Mouse (Mus musculus): ENCODE results near the gene Gm17087. TPM values are rescaled to one million over a fixed set of nuclear protein-coding genes. Genes with fewer than 3 reads are reported as not detected.
A peak's percentile ranks its signal among the peaks of the same experiment; 100 is the strongest.

Gm17087 gene
- polyA plus RNA-seq, 1 experiment from 2014 or later: not detected

- Histone ChIP-seq H3K36me3 (ENCODE audit: control insufficient read depth, insufficient read depth) (no peaks in the 10 kb centered on the region), H3K9ac (ENCODE audit: low read length) (no peak overlapping the region), H3K27ac (ENCODE audit: low read length) (peak overlapping the region; percentile 59), H3K27me3 (ENCODE audit: control insufficient read depth, insufficient read depth, low read length) (no peaks in the 10 kb centered on the region), H3K4me3 (ENCODE audit: low read length) (no peak overlapping the region), H3K4me1 (ENCODE audit: control insufficient read depth, insufficient read depth, low read length) (peaks cover 12% of the 10 kb centered on the region), H3K9me3 (replicated peaks; ENCODE audit: control insufficient read depth, low read length) (no peaks in the 10 kb centered on the region), H3K4me2 (ENCODE audit: low read depth, low read length) (peak overlapping the region; percentile 29)
- 0 out of 2 replicates have a peak, but pooled peaks have one; percentile 49 for ATAC-seq (replicated peaks; ENCODE audit: extremely low read depth, insufficient read depth, low FRiP score)
- WGBS: 25% methylated on average over 8 of the region's 8 CpGs
Measured at GRCm38 (mm10) chr17:8552346-8553035, 14.3 kb downstream of the Gm17087 start.

- no peak overlapping the region for H3K4me3 ChIP-seq (ENCODE audit: low read length)
- H3K4me1 ChIP-seq (ENCODE audit: control insufficient read depth, insufficient read depth, low read length): peaks cover 12% of the 10 kb centered on the region
- no peak overlapping the region for H3K4me2 ChIP-seq (ENCODE audit: low read depth, low read length)
- 74% methylated on average over 3 of the region's 3 CpGs for WGBS
- H3K9me3 ChIP-seq (replicated peaks; ENCODE audit: control insufficient read depth, low read length): no peaks in the 10 kb centered on the region
- H3K27ac ChIP-seq (ENCODE audit: low read length): no peak overlapping the region
- no peaks in the 10 kb centered on the region for H3K27me3 ChIP-seq (ENCODE audit: control insufficient read depth, insufficient read depth, low read length)
- ATAC-seq (replicated peaks; ENCODE audit: extremely low read depth, insufficient read depth, low FRiP score): no peak
- H3K36me3 ChIP-seq (ENCODE audit: control insufficient read depth, insufficient read depth): no peaks in the 10 kb centered on the region
- H3K9ac ChIP-seq (ENCODE audit: low read length): no peak overlapping the region
Measured at GRCm38 (mm10) chr17:8551641-8552040, 15.1 kb downstream of the Gm17087 start.

- no peaks in the 10 kb centered on the region for H3K27me3 ChIP-seq (ENCODE audit: control insufficient read depth, insufficient read depth, low read length)
- 78% methylated on average over 4 of the region's 4 CpGs for WGBS
- no peak for ATAC-seq (replicated peaks; ENCODE audit: extremely low read depth, insufficient read depth, low FRiP score)
Measured at GRCm38 (mm10) chr17:8548733-8549132, 18.0 kb downstream of the Gm17087 start.

GRCm38 (mm10) chr17:8546366-8546765, 20.4 kb downstream of the Gm17087 start:
- no peaks in the 10 kb centered on the region for H3K4me1 ChIP-seq (ENCODE audit: control insufficient read depth, insufficient read depth, low read length)
- ATAC-seq (replicated peaks; ENCODE audit: extremely low read depth, insufficient read depth, low FRiP score): no peak
- H3K36me3 ChIP-seq (ENCODE audit: control insufficient read depth, insufficient read depth): no peaks in the 10 kb centered on the region
- no peak overlapping the region for H3K4me3 ChIP-seq (ENCODE audit: low read length)
- H3K9ac ChIP-seq (ENCODE audit: low read length): no peak overlapping the region
- no peaks in the 10 kb centered on the region for H3K9me3 ChIP-seq (replicated peaks; ENCODE audit: control insufficient read depth, low read length)
- 79% methylated on average over 9 of the region's 9 CpGs for WGBS
- H3K27ac ChIP-seq (ENCODE audit: low read length): no peak overlapping the region
- no peaks in the 10 kb centered on the region for H3K27me3 ChIP-seq (ENCODE audit: control insufficient read depth, insufficient read depth, low read length)
- H3K4me2 ChIP-seq (ENCODE audit: low read depth, low read length): no peak overlapping the region

More at GRCm38 (mm10) chr17:8548733-8549132, 18.0 kb downstream of the Gm17087 start:
- Histone ChIP-seq H3K4me1 (ENCODE audit: control insufficient read depth, insufficient read depth, low read length) (peaks cover 10% of the 10 kb centered on the region), H3K4me2 (ENCODE audit: low read depth, low read length) (no peak overlapping the region), H3K36me3 (ENCODE audit: control insufficient read depth, insufficient read depth) (no peaks in the 10 kb centered on the region), H3K9me3 (replicated peaks; ENCODE audit: control insufficient read depth, low read length) (no peaks in the 10 kb centered on the region), H3K27ac (ENCODE audit: low read length) (no peak overlapping the region), H3K9ac (ENCODE audit: low read length) (no peak overlapping the region), H3K4me3 (ENCODE audit: low read length) (no peak overlapping the region)

GRCm38 (mm10) chr17:8541974-8542538, 24.7 kb downstream of the Gm17087 start:
- 72% methylated on average over 14 of the region's 14 CpGs for WGBS
- no peak overlapping the region for H3K9ac ChIP-seq (ENCODE audit: low read length)
- no peaks in the 10 kb centered on the region for H3K4me1 ChIP-seq (ENCODE audit: control insufficient read depth, insufficient read depth, low read length)
- H3K4me2 ChIP-seq (ENCODE audit: low read depth, low read length): no peak overlapping the region
- H3K36me3 ChIP-seq (ENCODE audit: control insufficient read depth, insufficient read depth): no peaks in the 10 kb centered on the region
- ATAC-seq (replicated peaks; ENCODE audit: extremely low read depth, insufficient read depth, low FRiP score): no peak
- H3K9me3 ChIP-seq (replicated peaks; ENCODE audit: control insufficient read depth, low read length): no peaks in the 10 kb centered on the region
- no peaks in the 10 kb centered on the region for H3K27me3 ChIP-seq (ENCODE audit: control insufficient read depth, insufficient read depth, low read length)
- no peak overlapping the region for H3K4me3 ChIP-seq (ENCODE audit: low read length)
- H3K27ac ChIP-seq (ENCODE audit: low read length): no peak overlapping the region

GRCm38 (mm10) chr17:8538102-8538501, 28.6 kb downstream of the Gm17087 start:
- Histone ChIP-seq H3K27me3 (ENCODE audit: control insufficient read depth, insufficient read depth, low read length) (no peaks in the 10 kb centered on the region), H3K27ac (ENCODE audit: low read length) (no peak overlapping the region), H3K4me3 (ENCODE audit: low read length) (no peak overlapping the region), H3K4me1 (ENCODE audit: control insufficient read depth, insufficient read depth, low read length) (no peaks in the 10 kb centered on the region), H3K9me3 (replicated peaks; ENCODE audit: control insufficient read depth, low read length) (no peaks in the 10 kb centered on the region), H3K4me2 (ENCODE audit: low read depth, low read length) (no peak overlapping the region), H3K9ac (ENCODE audit: low read length) (no peak overlapping the region), H3K36me3 (ENCODE audit: control insufficient read depth, insufficient read depth) (no peaks in the 10 kb centered on the region)
- 65% methylated on average over 3 of the region's 3 CpGs for WGBS
- no peak for ATAC-seq (replicated peaks; ENCODE audit: extremely low read depth, insufficient read depth, low FRiP score)

- WGBS: 67% methylated on average over 6 of the region's 6 CpGs
- H3K9me3 ChIP-seq (replicated peaks; ENCODE audit: control insufficient read depth, low read length): no peaks in the 10 kb centered on the region
- H3K4me3 ChIP-seq (ENCODE audit: low read length): no peak overlapping the region
- no peaks in the 10 kb centered on the region for H3K27me3 ChIP-seq (ENCODE audit: control insufficient read depth, insufficient read depth, low read length)
- no peak overlapping the region for H3K27ac ChIP-seq (ENCODE audit: low read length)
- no peaks in the 10 kb centered on the region for H3K36me3 ChIP-seq (ENCODE audit: control insufficient read depth, insufficient read depth)
- no peak for ATAC-seq (replicated peaks; ENCODE audit: extremely low read depth, insufficient read depth, low FRiP score)
- no peak overlapping the region for H3K4me2 ChIP-seq (ENCODE audit: low read depth, low read length)
- H3K9ac ChIP-seq (ENCODE audit: low read length): no peak overlapping the region
- H3K4me1 ChIP-seq (ENCODE audit: control insufficient read depth, insufficient read depth, low read length): no peaks in the 10 kb centered on the region
Measured at GRCm38 (mm10) chr17:8536522-8536921, 30.2 kb downstream of the Gm17087 start.

- Histone ChIP-seq H3K27ac (ENCODE audit: low read length) (no peak overlapping the region), H3K4me2 (ENCODE audit: low read depth, low read length) (no peak overlapping the region), H3K4me3 (ENCODE audit: low read length) (no peak overlapping the region), H3K27me3 (ENCODE audit: control insufficient read depth, insufficient read depth, low read length) (no peaks in the 10 kb centered on the region), H3K36me3 (ENCODE audit: control insufficient read depth, insufficient read depth) (no peaks in the 10 kb centered on the region), H3K9ac (ENCODE audit: low read length) (no peak overlapping the region), H3K9me3 (replicated peaks; ENCODE audit: control insufficient read depth, low read length) (no peaks in the 10 kb centered on the region), H3K4me1 (ENCODE audit: control insufficient read depth, insufficient read depth, low read length) (no peaks in the 10 kb centered on the region)
- WGBS: 40% methylated on average over 3 of the region's 3 CpGs
- no peak for ATAC-seq (replicated peaks; ENCODE audit: extremely low read depth, insufficient read depth, low FRiP score)
Measured at GRCm38 (mm10) chr17:8533828-8534227, 32.9 kb downstream of the Gm17087 start.

GRCm38 (mm10) chr17:8532609-8533008, 34.1 kb downstream of the Gm17087 start:
- Histone ChIP-seq H3K9ac (ENCODE audit: low read length) (no peak overlapping the region), H3K9me3 (replicated peaks; ENCODE audit: control insufficient read depth, low read length) (no peaks in the 10 kb centered on the region), H3K27ac (ENCODE audit: low read length) (no peak overlapping the region), H3K4me1 (ENCODE audit: control insufficient read depth, insufficient read depth, low read length) (no peaks in the 10 kb centered on the region), H3K27me3 (ENCODE audit: control insufficient read depth, insufficient read depth, low read length) (no peaks in the 10 kb centered on the region), H3K4me3 (ENCODE audit: low read length) (no peak overlapping the region), H3K36me3 (ENCODE audit: control insufficient read depth, insufficient read depth) (no peaks in the 10 kb centered on the region), H3K4me2 (ENCODE audit: low read depth, low read length) (no peak overlapping the region)
- WGBS: 70% methylated on average over 4 of the region's 4 CpGs
- ATAC-seq (replicated peaks; ENCODE audit: extremely low read depth, insufficient read depth, low FRiP score): no peak

Measured in heart, embryonic 16.5 days (tissue).